Mouse (Mus musculus) midbrain, postnatal 0 days (tissue): ENCODE results near the gene Chd6. TPM values are rescaled to one million over a fixed set of nuclear protein-coding genes. Genes with fewer than 3 reads are reported as not detected.

Source experiments
- ATAC-seq: fragments of 200-750 bp; cut with Nextera tagmentation; 2 replicates; pipeline ENCODE4 v1.8.0; 2017; ENCODE audit warnings: moderate number of reproducible peaks, mild to moderate bottlenecking, moderate TSS enrichment, moderate library complexity; ENCODE audit not compliant: low FRiP score
- DNase-seq: peaks from one replicate; pipeline ENCODE4 v3.0.0-alpha.2; 2015; ENCODE audit warnings: low spot score
- H3K27ac ChIP-seq: fragments of 300-500 bp; sonication (generic); 2 replicates; pipeline ENCODE4 v1.5.1; 2014; ENCODE audit warnings: low read depth, mild to moderate bottlenecking, low read length, mixed read lengths
- H3K27me3 ChIP-seq: fragments of 300-500 bp; sonication (generic); 2 replicates; pipeline ENCODE4 v1.6.1; 2014; ENCODE audit warnings: low read length, control low read depth, mixed read lengths; ENCODE audit not compliant: insufficient read depth
- H3K36me3 ChIP-seq: fragments of 300-500 bp; sonication (generic); 2 replicates; pipeline ENCODE4 v1.6.1; 2014; ENCODE audit warnings: low read length, control low read depth, mixed read lengths; ENCODE audit not compliant: insufficient read depth
- H3K4me1 ChIP-seq: fragments of 300-500 bp; sonication (generic); 2 replicates; pipeline ENCODE4 v1.6.1; 2014; ENCODE audit warnings: mild to moderate bottlenecking, control low read depth, antibody characterized with exemption, low read length, mixed read lengths; ENCODE audit not compliant: insufficient read depth
- H3K4me2 ChIP-seq: fragments of 300-500 bp; sonication (generic); 2 replicates; pipeline ENCODE4 v1.6.1; 2014; ENCODE audit warnings: low read depth, mild to moderate bottlenecking, low read length, mixed read lengths; ENCODE audit not compliant: poor library complexity, severe bottlenecking
- H3K4me3 ChIP-seq: fragments of 300-500 bp; sonication (generic); 2 replicates; pipeline ENCODE4 v1.5.1; 2014; ENCODE audit warnings: low read depth, mild to moderate bottlenecking, low read length, moderate library complexity
- H3K9ac ChIP-seq: fragments of 300-500 bp; sonication (generic); replicated peaks from 2 replicates; pipeline ENCODE4 v1.6.1; 2014; ENCODE audit warnings: mild to moderate bottlenecking, low read length, moderate library complexity, mixed read lengths; ENCODE audit not compliant: poor library complexity, severe bottlenecking
- H3K9me3 ChIP-seq: fragments of 300-500 bp; sonication (generic); 2 replicates; pipeline ENCODE4 v1.6.1; 2016; ENCODE audit warnings: low read length, control low read depth
- CTCF ChIP-seq: IDR thresholded peaks from 2 replicates; pipeline ENCODE4 v1.5.1; 2016; ENCODE audit warnings: antibody characterized with exemption, mild to moderate bottlenecking
- WGBS: fragments of 180-500 bp; shearing (Covaris S2); extraction: QIAGEN DNeasy Blood & Tissue Kit; methylation state at CpG from one replicate; pipeline ENCODE4 v1.1.7; 2014; 5-methylcytosine and 5-hydroxymethylcytosine counted together
- polyA plus RNA-seq: library from polyadenylated mRNA; unstranded; fragments of >200 nt; fragmentation: Nextera tagmentation; extraction: Ambion mirVana; gene quantifications from 2 replicates; pipeline ENCODE4 v1.2.1, GENCODE M21; 2015
- total RNA-seq: library from RNA; depleted of rRNA; stranded (reverse); fragments of >200 nt; gene quantifications from 2 replicates; pipeline ENCODE4 v1.2.3, GENCODE M21; 2014

The Chd6 gene
- total and polyA plus RNA-seq, 2 experiments from 2014 or later, result 26.6 to 58.3 TPM

- Histone ChIP-seq H3K9ac (no peak overlapping the region), H3K4me1 (no peaks in the 10 kb centered on the region), H3K27ac (no peak overlapping the region), H3K27me3 (no peaks in the 10 kb centered on the region), H3K4me3 (no peak overlapping the region), H3K36me3 (no peaks in the 10 kb centered on the region), H3K4me2 (no peak overlapping the region), H3K9me3 (no peaks in the 10 kb centered on the region)
- WGBS, result 37% methylated on average over 1 of the region's 1 CpGs
- no peak for ATAC-seq
- DNase-seq, result no peak
- no peak for TF ChIP-seq CTCF
Measured at GRCm38 (mm10) chr2:161064836-161065235, 44.0 kb downstream of the Chd6 start.

- DNase-seq (no peak), ATAC-seq (no peak)
- no peak overlapping the region for H3K9ac ChIP-seq
- H3K36me3 ChIP-seq, result no peaks in the 10 kb centered on the region
- TF ChIP-seq CTCF, result no peak
- H3K4me3 ChIP-seq, result no peak overlapping the region
- H3K9me3 ChIP-seq, result no peaks in the 10 kb centered on the region
- 77% methylated on average over 4 of the region's 4 CpGs for WGBS
- H3K27me3 ChIP-seq, result no peaks in the 10 kb centered on the region
- no peaks in the 10 kb centered on the region for H3K4me1 ChIP-seq
- no peak overlapping the region for H3K4me2 ChIP-seq
- H3K27ac ChIP-seq, result no peak overlapping the region
Measured at GRCm38 (mm10) chr2:161058841-161059240, 50.0 kb downstream of the Chd6 start.

GRCm38 (mm10) chr2:161053765-161054164, 55.1 kb downstream of the Chd6 start:
- no peaks in the 10 kb centered on the region for H3K27me3 ChIP-seq
- H3K9ac ChIP-seq, result no peak overlapping the region
- no peak overlapping the region for H3K27ac ChIP-seq
- no peak overlapping the region for H3K4me3 ChIP-seq
- no peaks in the 10 kb centered on the region for H3K9me3 ChIP-seq
- DNase-seq (no peak), ATAC-seq (no peak)
- no peak overlapping the region for H3K4me2 ChIP-seq
- no peaks in the 10 kb centered on the region for H3K4me1 ChIP-seq
- WGBS, result 69% methylated on average over 2 of the region's 2 CpGs
- H3K36me3 ChIP-seq, result peaks cover 6% of the 10 kb centered on the region
- no peak for TF ChIP-seq CTCF

- ATAC-seq (no peak), DNase-seq (no peak)
- Histone ChIP-seq H3K9ac (no peak overlapping the region), H3K4me2 (no peak overlapping the region), H3K27ac (no peak overlapping the region), H3K27me3 (no peaks in the 10 kb centered on the region), H3K4me3 (no peak overlapping the region), H3K36me3 (peaks cover 6% of the 10 kb centered on the region), H3K9me3 (no peaks in the 10 kb centered on the region), H3K4me1 (no peaks in the 10 kb centered on the region)
- 94% methylated on average over 5 of the region's 5 CpGs for WGBS
- no peak for TF ChIP-seq CTCF
Measured at GRCm38 (mm10) chr2:161052175-161052574, 56.7 kb downstream of the Chd6 start.

GRCm38 (mm10) chr2:161049426-161049825, 59.4 kb downstream of the Chd6 start:
- WGBS, result 75% methylated on average over 6 of the region's 6 CpGs
- no peak for TF ChIP-seq CTCF

GRCm38 (mm10) chr2:161044492-161045201, 64.2 kb downstream of the Chd6 start:
- Histone ChIP-seq H3K4me1 (no peaks in the 10 kb centered on the region), H3K9ac (no peak overlapping the region), H3K4me3 (no peak overlapping the region), H3K27ac (no peak overlapping the region), H3K27me3 (no peaks in the 10 kb centered on the region), H3K4me2 (no peak overlapping the region), H3K9me3 (no peaks in the 10 kb centered on the region), H3K36me3 (peaks cover 5% of the 10 kb centered on the region; the same call in 1 of the 2 replicates)
- ATAC-seq (no peak), DNase-seq (peak; percentile 47)
- no peak for TF ChIP-seq CTCF
- 80% methylated on average over 8 of the region's 8 CpGs for WGBS

More at GRCm38 (mm10) chr2:161049426-161049825, 59.4 kb downstream of the Chd6 start:
- Histone ChIP-seq H3K4me3 (no peak overlapping the region), H3K27me3 (no peaks in the 10 kb centered on the region), H3K9me3 (no peaks in the 10 kb centered on the region), H3K4me2 (no peak overlapping the region), H3K4me1 (no peaks in the 10 kb centered on the region), H3K27ac (no peak overlapping the region), H3K9ac (no peak overlapping the region), H3K36me3 (peaks cover 6% of the 10 kb centered on the region)
- ATAC-seq (no peak), DNase-seq (no peak)
